Mouse (Mus musculus) kidney, embryonic 16.5 days (tissue): ENCODE results near the gene Rad23a. TPM values are rescaled to one million over a fixed set of nuclear protein-coding genes. Genes with fewer than 3 reads are reported as not detected.

Experiments used
- ATAC-seq: fragments of 200-750 bp; cut with Nextera tagmentation; 2 replicates; pipeline ENCODE4 v1.8.0; 2017; ENCODE audit warnings: moderate TSS enrichment; ENCODE audit not compliant: low FRiP score, low TSS enrichment
- H3K27ac ChIP-seq: fragments of 300-500 bp; sonication (generic); 2 replicates; pipeline ENCODE4 v1.5.1; 2014; ENCODE audit warnings: low read length
- H3K27me3 ChIP-seq: fragments of 300-500 bp; sonication (generic); 2 replicates; pipeline ENCODE4 v1.6.1; 2014; ENCODE audit warnings: low read length, control low read depth, mixed read lengths; ENCODE audit not compliant: insufficient read depth
- H3K36me3 ChIP-seq: fragments of 300-500 bp; sonication (generic); 2 replicates; pipeline ENCODE4 v1.6.1; 2014; ENCODE audit warnings: low read length, control low read depth, mixed read lengths; ENCODE audit not compliant: insufficient read depth
- H3K4me1 ChIP-seq: fragments of 300-500 bp; sonication (generic); 2 replicates; pipeline ENCODE4 v1.6.1; 2014; ENCODE audit warnings: low read length, control low read depth, mixed read lengths; ENCODE audit not compliant: insufficient read depth
- H3K4me2 ChIP-seq: fragments of 300-500 bp; sonication (generic); replicated peaks from 2 replicates; pipeline ENCODE4 v1.6.1; 2014; ENCODE audit warnings: low read depth, low read length
- H3K4me3 ChIP-seq: fragments of 300-500 bp; sonication (generic); 2 replicates; pipeline ENCODE4 v1.5.1; 2014; ENCODE audit warnings: mild to moderate bottlenecking, low read length
- H3K9ac ChIP-seq: fragments of 300-500 bp; sonication (generic); replicated peaks from 2 replicates; pipeline ENCODE4 v1.6.1; 2014; ENCODE audit warnings: low read length
- H3K9me3 ChIP-seq: fragments of 300-500 bp; sonication (generic); 2 replicates; pipeline ENCODE4 v1.6.1; 2016; ENCODE audit warnings: low read length, control low read depth
- WGBS: fragments of 180-500 bp; shearing (Covaris S2); extraction: QIAGEN DNeasy Blood & Tissue Kit; methylation state at CpG from one replicate; pipeline ENCODE4 v1.1.7; 2014; 5-methylcytosine and 5-hydroxymethylcytosine counted together
- polyA plus RNA-seq: library from polyadenylated mRNA; unstranded; fragments of >200 nt; fragmentation: Nextera tagmentation; extraction: Ambion mirVana; gene quantifications from 2 replicates; pipeline ENCODE4 v1.2.1, GENCODE M21; 2015

Gene Rad23a
- polyA plus RNA-seq, 1 experiment from 2014 or later, result 109 TPM

DNA sequence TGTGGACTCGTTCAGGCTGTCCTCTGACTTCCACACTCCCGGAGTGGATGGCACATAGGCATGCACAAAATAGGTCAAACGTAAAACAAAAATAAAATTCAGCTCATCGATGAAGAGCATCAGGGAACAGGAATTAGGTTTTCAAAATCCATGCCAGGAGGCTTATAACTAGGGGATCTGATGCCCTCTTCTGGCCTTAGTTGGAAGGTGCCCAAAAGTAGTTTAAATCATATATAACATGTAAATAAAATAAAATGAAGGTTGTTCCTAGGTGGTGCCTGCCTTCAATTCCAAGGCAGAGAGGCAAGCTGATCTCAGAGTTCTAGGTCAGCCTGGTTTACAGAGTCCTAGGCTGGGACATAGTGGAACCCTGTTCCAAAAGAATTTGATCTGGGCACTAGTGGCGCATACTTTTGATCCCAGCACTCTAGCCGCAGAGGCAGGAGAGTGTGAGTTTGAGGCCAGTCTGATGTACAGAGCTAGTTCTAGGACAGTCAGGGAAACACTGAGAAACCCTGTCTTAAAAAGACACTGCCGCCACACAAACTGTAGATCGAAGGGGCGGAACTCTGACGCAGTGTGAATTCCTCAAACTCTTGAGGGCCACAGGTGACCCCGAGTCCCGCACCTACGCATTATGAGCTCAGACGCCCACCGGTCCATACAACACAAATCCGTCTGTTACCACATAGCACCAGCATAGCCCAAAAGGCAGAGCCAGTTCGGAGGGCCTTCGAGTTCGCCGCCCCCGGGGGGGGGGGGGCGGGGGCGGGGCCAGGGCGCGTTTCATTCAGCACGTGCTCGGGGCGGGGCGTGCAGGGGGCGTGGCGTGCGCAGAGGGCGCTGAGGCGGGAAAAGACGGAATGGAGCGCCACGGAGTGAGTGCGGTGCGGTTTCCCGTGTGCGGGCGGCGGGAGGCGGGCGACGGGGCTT is 31.2 kb upstream of the Rad23a start, which contains the start of gene Syce2:
Gene Syce2, plus strand, starts transcription at position 736 of the 933 bp plus-strand sequence.
- H3K36me3 ChIP-seq, result peaks cover 32% of the 10 kb centered on the region
- no peaks in the 10 kb centered on the region for H3K27me3 ChIP-seq
- 16% methylated on average over 40 of the region's 46 CpGs for WGBS
- H3K4me3 ChIP-seq, result peak within 1 kb of the TSS; percentile 53
- H3K4me2 ChIP-seq, result peak within 1 kb of the TSS; percentile 98
- peak within 1 kb of the TSS; percentile 72 for H3K9ac ChIP-seq
- peaks cover 11% of the 10 kb centered on the region for H3K4me1 ChIP-seq
- peak; percentile 60; the same call in 1 of the 2 replicates for ATAC-seq
- no peak within 1 kb of the TSS; the same call in 1 of the 2 replicates for H3K27ac ChIP-seq
- no peaks in the 10 kb centered on the region for H3K9me3 ChIP-seq

DNA sequence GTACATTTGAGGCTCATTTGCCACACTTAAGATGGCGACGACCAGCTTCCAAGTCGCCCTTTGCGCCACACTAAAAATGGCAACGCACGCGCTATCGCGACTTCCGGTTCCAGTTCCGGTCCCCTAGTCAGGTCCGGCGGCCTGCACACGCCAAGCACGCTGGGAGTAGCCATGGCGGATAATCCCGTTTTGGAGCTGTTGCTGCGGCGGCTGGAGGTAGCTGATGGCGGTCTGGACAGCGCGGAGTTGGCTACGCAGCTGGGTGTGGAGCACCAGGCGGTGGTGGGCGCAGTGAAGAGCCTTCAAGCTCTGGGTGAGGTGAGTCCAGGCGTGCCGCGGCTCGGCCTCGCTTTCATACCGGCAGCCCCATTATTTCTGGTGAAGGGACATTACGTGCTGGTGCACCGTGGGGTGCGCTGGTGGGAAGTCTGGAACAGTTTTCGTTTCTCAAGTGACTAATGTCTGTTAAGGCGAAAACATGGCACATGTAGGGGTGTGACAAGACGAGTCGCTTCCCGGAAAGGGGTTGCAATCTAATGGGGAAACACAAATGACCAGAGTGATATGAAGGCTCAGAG is 16.5 kb upstream of the Rad23a start, which contains the start of gene Farsa:
Gene Farsa, plus strand, starts transcription at position 126 of the 578 bp plus-strand sequence.
- no peaks in the 10 kb centered on the region for H3K27me3 ChIP-seq
- peaks cover 22% of the 10 kb centered on the region for H3K36me3 ChIP-seq
- ATAC-seq, result peak; percentile 92
- under 1% methylated on average over 39 of the region's 39 CpGs for WGBS
- H3K27ac ChIP-seq, result peak within 1 kb of the TSS; percentile 54; the same call in 1 of the 2 replicates
- peak within 1 kb of the TSS; percentile 89 for H3K4me2 ChIP-seq
- peaks cover 16% of the 10 kb centered on the region for H3K4me1 ChIP-seq
- H3K9ac ChIP-seq, result peak within 1 kb of the TSS; percentile 94
- peak within 1 kb of the TSS; percentile 98 for H3K4me3 ChIP-seq
- H3K9me3 ChIP-seq, result no peaks in the 10 kb centered on the region

GRCm38 (mm10) chr8:84856434-84856833 is 16.0 kb upstream of the Rad23a start:
- ATAC-seq, result peak; percentile 20; the same call in 1 of the 2 replicates
- Histone ChIP-seq H3K27ac (no peak overlapping the region), H3K27me3 (no peaks in the 10 kb centered on the region), H3K9me3 (no peaks in the 10 kb centered on the region), H3K4me1 (peaks cover 16% of the 10 kb centered on the region), H3K36me3 (peaks cover 18% of the 10 kb centered on the region), H3K4me3 (peak overlapping the region; percentile 98), H3K9ac (no peak overlapping the region), H3K4me2 (no peak overlapping the region)
- 85% methylated on average over 3 of the region's 3 CpGs for WGBS

DNA sequence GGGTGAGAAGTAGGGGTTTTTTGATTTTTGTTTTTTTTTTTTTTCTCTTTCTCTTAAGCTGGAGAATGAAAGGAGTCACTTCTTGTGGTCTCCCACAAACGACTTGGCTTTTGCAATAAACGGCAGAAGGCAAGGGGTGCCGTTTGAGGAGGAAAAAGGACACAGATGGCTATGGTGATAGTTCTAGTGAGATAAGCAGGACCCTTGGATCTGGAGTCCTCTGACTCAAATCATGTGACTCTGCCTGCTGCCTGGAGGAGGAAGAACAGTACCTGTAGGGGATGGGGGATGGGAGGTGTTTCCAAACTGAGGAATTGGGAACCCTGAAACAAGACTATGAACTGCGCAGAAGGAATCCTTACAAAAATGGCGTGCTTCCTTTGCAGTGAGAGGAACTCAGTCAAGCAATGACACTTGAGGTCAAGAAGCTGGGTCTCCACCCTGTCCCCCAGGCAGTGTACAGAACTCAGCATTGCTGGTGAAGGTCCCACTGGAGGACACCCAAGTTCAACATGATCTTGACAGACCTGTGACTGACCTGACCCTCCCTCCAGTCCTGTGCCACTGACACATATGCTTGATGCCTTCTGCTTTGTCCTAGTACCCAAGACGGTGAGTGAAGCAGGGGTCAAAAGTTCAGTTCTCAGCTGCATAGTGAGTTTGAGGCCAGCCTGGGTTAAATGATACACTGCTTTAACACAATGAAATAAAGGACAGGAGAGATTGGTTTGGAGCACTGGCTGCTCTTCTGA is 7.4 kb upstream of the Rad23a start:
- no peaks in the 10 kb centered on the region for H3K27me3 ChIP-seq
- H3K36me3 ChIP-seq, result peaks cover 25% of the 10 kb centered on the region
- H3K9ac ChIP-seq, result peak overlapping the region; percentile 76
- H3K4me3 ChIP-seq, result peak overlapping the region; percentile 99
- peak overlapping the region; percentile 82 for H3K4me2 ChIP-seq
- H3K4me1 ChIP-seq, result peaks cover 34% of the 10 kb centered on the region
- ATAC-seq, result no peak
- no peaks in the 10 kb centered on the region for H3K9me3 ChIP-seq
- WGBS, result 35% methylated on average over 6 of the region's 6 CpGs
- peak overlapping the region; percentile 92 for H3K27ac ChIP-seq

DNA sequence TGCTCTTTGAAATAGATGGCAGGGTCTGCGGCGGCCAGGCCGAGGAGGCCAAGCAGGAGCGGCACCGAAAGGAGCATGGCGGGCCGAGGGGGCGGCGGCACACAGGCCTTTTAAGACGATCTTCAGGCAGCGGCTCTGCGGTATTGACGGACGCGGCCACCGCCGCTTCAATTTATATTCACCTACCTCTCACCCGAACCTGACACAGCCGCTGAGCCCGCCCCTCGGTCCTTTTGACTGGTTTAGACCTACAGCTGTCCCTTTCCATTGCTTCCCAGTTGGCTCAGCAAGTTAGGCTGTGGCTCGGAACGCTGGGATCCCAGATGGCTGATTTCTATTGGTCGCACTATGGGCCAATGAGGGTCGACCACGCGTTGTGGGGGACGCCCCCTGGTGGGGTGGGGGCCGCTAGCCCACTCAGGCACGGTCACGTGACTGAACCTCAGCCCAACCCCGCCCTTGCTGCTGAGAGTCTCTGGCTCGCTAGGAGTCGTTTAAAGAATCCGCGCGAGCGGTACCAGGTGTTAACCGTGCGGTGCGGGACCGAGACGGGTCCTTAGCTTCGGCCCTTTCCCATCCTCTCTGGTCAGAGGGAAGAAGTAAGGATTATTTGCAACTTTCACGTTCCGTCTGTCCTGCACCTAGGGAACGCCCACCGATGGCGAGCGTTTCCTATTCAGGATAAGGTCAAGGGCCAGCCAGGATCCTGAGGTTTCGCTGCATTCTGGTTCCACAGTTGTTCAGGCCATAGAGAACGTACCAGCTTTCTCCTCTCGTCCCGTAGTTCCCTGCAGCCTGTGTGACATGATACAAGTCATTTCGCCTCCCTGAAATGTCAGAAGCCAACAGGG is 6.5 kb upstream of the Rad23a start, which contains the start of gene Calr:
Gene Calr, minus strand, starts transcription at position 213 of the 851 bp plus-strand sequence.
- ATAC-seq, result peak; percentile 100
- H3K9me3 ChIP-seq, result no peaks in the 10 kb centered on the region
- H3K4me1 ChIP-seq, result peaks cover 34% of the 10 kb centered on the region
- H3K9ac ChIP-seq, result peak within 1 kb of the TSS; percentile 98
- H3K36me3 ChIP-seq, result peaks cover 34% of the 10 kb centered on the region
- H3K4me2 ChIP-seq, result peak within 1 kb of the TSS; percentile 82
- under 1% methylated on average over 55 of the region's 55 CpGs for WGBS
- peak within 1 kb of the TSS; percentile 99 for H3K4me3 ChIP-seq
- peak within 1 kb of the TSS; percentile 92 for H3K27ac ChIP-seq
- no peaks in the 10 kb centered on the region for H3K27me3 ChIP-seq

- ATAC-seq, result peak; percentile 23; the same call in 1 of the 2 replicates
- Histone ChIP-seq H3K27ac (peak overlapping the region; percentile 89), H3K4me3 (peak overlapping the region; percentile 99), H3K4me2 (peak overlapping the region; percentile 81), H3K27me3 (no peaks in the 10 kb centered on the region), H3K4me1 (peaks cover 34% of the 10 kb centered on the region), H3K9ac (peak overlapping the region; percentile 98), H3K9me3 (no peaks in the 10 kb centered on the region), H3K36me3 (peaks cover 42% of the 10 kb centered on the region)
- under 1% methylated on average over 30 of the region's 30 CpGs for WGBS
These were observed 5.7 kb upstream of the Rad23a start for GRCm38 (mm10) chr8:84846094-84846721.

- Histone ChIP-seq H3K9ac (peak overlapping the region; percentile 98), H3K4me2 (peak overlapping the region; percentile 81), H3K36me3 (peaks cover 42% of the 10 kb centered on the region), H3K4me3 (peak overlapping the region; percentile 99), H3K9me3 (no peaks in the 10 kb centered on the region), H3K27ac (peak overlapping the region; percentile 89), H3K4me1 (peaks cover 34% of the 10 kb centered on the region), H3K27me3 (no peaks in the 10 kb centered on the region)
- WGBS, result 12% methylated on average over 12 of the region's 12 CpGs
- no peak for ATAC-seq
These were observed 5.1 kb upstream of the Rad23a start for GRCm38 (mm10) chr8:84845355-84846093.

GRCm38 (mm10) chr8:84844397-84845070 is 4.1 kb upstream of the Rad23a start:
- H3K4me3 ChIP-seq, result peak overlapping the region; percentile 99
- H3K36me3 ChIP-seq, result peaks cover 42% of the 10 kb centered on the region
- peak overlapping the region; percentile 81 for H3K4me2 ChIP-seq
- H3K9ac ChIP-seq, result peak overlapping the region; percentile 98
- ATAC-seq, result no peak
- peaks cover 37% of the 10 kb centered on the region for H3K4me1 ChIP-seq
- H3K9me3 ChIP-seq, result no peaks in the 10 kb centered on the region
- no peaks in the 10 kb centered on the region for H3K27me3 ChIP-seq
- WGBS, result 76% methylated on average over 9 of the region's 9 CpGs
- no peak overlapping the region for H3K27ac ChIP-seq
